Mouse (Mus musculus) right cerebral cortex, adult 18-20 months (tissue): ENCODE data around the gene Rnf43.

Experiments
- DNase-seq: peaks from one replicate; pipeline ENCODE4 v3.0.0; 2022; ENCODE audit warnings: mixed read lengths

Rnf43 gene

GRCm38 (mm10) chr11:87678545-87678944 is 16.0 kb downstream of the Rnf43 start:
- no peak for DNase-seq

- no peak for DNase-seq
Observed at GRCm38 (mm10) chr11:87678976-87679375, 16.5 kb downstream of the Rnf43 start.

- no peak for DNase-seq
Observed at GRCm38 (mm10) chr11:87680786-87681185, 18.3 kb downstream of the Rnf43 start.

GRCm38 (mm10) chr11:87682096-87682495 is 19.6 kb downstream of the Rnf43 start:
- DNase-seq, result no peak

- DNase-seq, result no peak
Observed at GRCm38 (mm10) chr11:87682838-87683571, 20.5 kb downstream of the Rnf43 start.

GRCm38 (mm10) chr11:87686407-87686806 is 23.9 kb downstream of the Rnf43 start:
- DNase-seq, result no peak

- DNase-seq, result no peak
Observed at GRCm38 (mm10) chr11:87687246-87688225, 25.0 kb downstream of the Rnf43 start.

GRCm38 (mm10) chr11:87688478-87689203 is 26.1 kb downstream of the Rnf43 start:
- DNase-seq, result no peak

- no peak for DNase-seq
Observed at GRCm38 (mm10) chr11:87689402-87689808, 26.9 kb downstream of the Rnf43 start.

- DNase-seq, result no peak
Observed at GRCm38 (mm10) chr11:87690054-87690740, 27.7 kb downstream of the Rnf43 start.

GRCm38 (mm10) chr11:87697131-87697682 is 34.7 kb downstream of the Rnf43 start:
- no peak for DNase-seq

- DNase-seq, result no peak
Observed at GRCm38 (mm10) chr11:87698126-87698525, 35.6 kb downstream of the Rnf43 start.

GRCm38 (mm10) chr11:87701108-87701507 is 38.6 kb downstream of the Rnf43 start:
- no peak for DNase-seq

- DNase-seq, result no peak
Observed at GRCm38 (mm10) chr11:87701877-87702620, 39.5 kb downstream of the Rnf43 start.

GRCm38 (mm10) chr11:87703654-87704053 is 41.1 kb downstream of the Rnf43 start:
- no peak for DNase-seq

- no peak for DNase-seq
Observed at GRCm38 (mm10) chr11:87704289-87704688, 41.8 kb downstream of the Rnf43 start.

GRCm38 (mm10) chr11:87707570-87707969 is 45.0 kb downstream of the Rnf43 start:
- no peak for DNase-seq

- DNase-seq, result no peak
Observed at GRCm38 (mm10) chr11:87708979-87709378, 46.5 kb downstream of the Rnf43 start.

GRCm38 (mm10) chr11:87709513-87710261 is 47.2 kb downstream of the Rnf43 start:
- DNase-seq, result no peak

- no peak for DNase-seq
Observed at GRCm38 (mm10) chr11:87710262-87710615, 47.7 kb downstream of the Rnf43 start.

GRCm38 (mm10) chr11:87712188-87712587 is 49.7 kb downstream of the Rnf43 start:
- no peak for DNase-seq
